Mouse (Mus musculus) hindbrain, embryonic 10.5 days (tissue): ENCODE measurements at regions not wholly inside any gene's neighbourhood (a gene's known extent, or its start where the extent isn't known, plus 50 kb on each side); places are given as distances from the start of the nearest gene placed in this dataset.

Experiments used
- DNase-seq: peaks from one replicate; pipeline ENCODE4 v3.0.0-alpha.2; 2017; ENCODE audit warnings: low spot score
- H3K27ac ChIP-seq: fragments of 300-500 bp; sonication (generic); 2 replicates; pipeline ENCODE4 v1.5.1; 2016; ENCODE audit warnings: mild to moderate bottlenecking, moderate library complexity
- H3K27me3 ChIP-seq: fragments of 300-500 bp; sonication (generic); 2 replicates; pipeline ENCODE4 v1.6.1; 2016; ENCODE audit warnings: mild to moderate bottlenecking; ENCODE audit not compliant: poor library complexity, insufficient read depth, severe bottlenecking
- H3K36me3 ChIP-seq: fragments of 300-500 bp; sonication (generic); 2 replicates; pipeline ENCODE4 v1.6.1; 2016; ENCODE audit warnings: mild to moderate bottlenecking, moderate library complexity
- H3K4me1 ChIP-seq: fragments of 300-500 bp; sonication (generic); replicated peaks from 2 replicates; pipeline ENCODE4 v1.6.1; 2016; ENCODE audit warnings: mild to moderate bottlenecking
- H3K4me3 ChIP-seq: fragments of 300-500 bp; sonication (generic); 2 replicates; pipeline ENCODE4 v1.5.1; 2016; ENCODE audit warnings: mild to moderate bottlenecking, moderate library complexity
- H3K9me3 ChIP-seq: fragments of 300-500 bp; sonication (generic); 2 replicates; pipeline ENCODE4 v1.6.1; 2016; ENCODE audit warnings: mild to moderate bottlenecking, moderate library complexity
- WGBS: fragments of 180-500 bp; shearing (Covaris S2); methylation state at CpG from one replicate; pipeline ENCODE4 v1.1.7; 2016; 5-methylcytosine and 5-hydroxymethylcytosine counted together

DNA sequence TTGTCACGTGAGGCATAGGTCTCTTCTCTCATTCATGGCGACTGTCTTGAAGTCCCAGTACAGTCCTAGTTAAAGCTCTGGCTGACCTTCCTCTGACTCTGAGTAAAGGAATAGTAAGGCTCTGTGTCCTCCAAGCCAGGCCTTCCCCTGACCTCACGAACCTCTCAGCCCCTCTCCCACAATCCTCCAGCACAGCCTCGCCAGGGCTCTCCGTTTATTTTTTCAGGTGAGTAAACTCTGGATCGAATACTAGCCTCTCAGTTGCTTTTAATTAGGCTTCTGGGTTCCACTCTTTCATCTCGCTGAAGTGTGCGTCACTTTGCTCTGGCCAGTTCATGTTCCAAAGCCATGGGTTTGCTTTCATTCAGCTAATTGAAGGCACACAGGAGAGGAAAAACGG, 133.8 kb downstream of the Mylk4 start:
- peak; percentile 42 for DNase-seq
- H3K36me3 ChIP-seq = no peaks in the 10 kb centered on the region
- H3K27me3 ChIP-seq = no peaks in the 10 kb centered on the region
- no peak overlapping the region for H3K4me3 ChIP-seq
- H3K27ac ChIP-seq = no peak overlapping the region
- WGBS = 66% methylated on average over 9 of the region's 9 CpGs
- no peaks in the 10 kb centered on the region for H3K9me3 ChIP-seq
- no peaks in the 10 kb centered on the region for H3K4me1 ChIP-seq

GRCm38 (mm10) chr13:32643030-32643750, 140.6 kb downstream of the Mylk4 start:
- no peaks in the 10 kb centered on the region for H3K36me3 ChIP-seq
- WGBS = 53% methylated on average over 5 of the region's 5 CpGs
- H3K4me1 ChIP-seq = no peaks in the 10 kb centered on the region; the same call in 1 of the 2 replicates
- no peak for DNase-seq
- no peak overlapping the region for H3K4me3 ChIP-seq
- H3K9me3 ChIP-seq = no peaks in the 10 kb centered on the region
- H3K27me3 ChIP-seq = no peaks in the 10 kb centered on the region
- H3K27ac ChIP-seq = no peak overlapping the region

DNA sequence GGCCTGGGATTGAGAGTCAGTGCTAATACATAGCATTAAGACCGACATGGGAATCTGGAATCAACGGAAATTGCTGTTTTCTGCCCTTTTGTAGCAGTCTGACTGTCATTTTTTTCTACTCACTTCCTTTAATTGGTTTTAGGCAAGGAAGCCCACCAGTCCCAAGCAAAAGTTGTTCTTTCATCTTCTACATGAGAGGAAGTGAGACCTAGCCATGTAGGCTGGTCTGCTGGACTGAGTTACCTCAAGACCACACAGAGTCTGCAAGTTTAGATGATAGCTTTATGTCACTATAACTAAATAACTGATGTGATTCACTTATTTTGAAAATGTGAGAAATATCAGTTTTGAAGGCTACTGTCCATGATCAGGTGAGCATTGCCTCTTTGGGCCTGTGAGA, 142.8 kb downstream of the Mylk4 start:
- 90% methylated on average over 2 of the region's 2 CpGs for WGBS
- no peak for DNase-seq
- H3K4me3 ChIP-seq = no peak overlapping the region
- H3K27me3 ChIP-seq = no peaks in the 10 kb centered on the region
- H3K27ac ChIP-seq = no peak overlapping the region
- H3K4me1 ChIP-seq = no peaks in the 10 kb centered on the region; the same call in 1 of the 2 replicates
- H3K36me3 ChIP-seq = no peaks in the 10 kb centered on the region
- no peaks in the 10 kb centered on the region for H3K9me3 ChIP-seq

GRCm38 (mm10) chr13:32630122-32630732, 153.5 kb downstream of the Mylk4 start:
- Histone ChIP-seq H3K4me3 (no peak overlapping the region), H3K9me3 (no peaks in the 10 kb centered on the region), H3K36me3 (no peaks in the 10 kb centered on the region), H3K4me1 (no peaks in the 10 kb centered on the region), H3K27ac (no peak overlapping the region), H3K27me3 (no peaks in the 10 kb centered on the region)
- no peak for DNase-seq

- WGBS = 40% methylated on average over 6 of the region's 6 CpGs
- Histone ChIP-seq H3K27me3 (no peaks in the 10 kb centered on the region), H3K9me3 (no peaks in the 10 kb centered on the region), H3K4me3 (no peak overlapping the region), H3K4me1 (peaks cover 23% of the 10 kb centered on the region), H3K27ac (no peak overlapping the region), H3K36me3 (no peaks in the 10 kb centered on the region)
- DNase-seq = no peak
Measured at GRCm38 (mm10) chr13:32613916-32614315, 169.8 kb downstream of the Mylk4 start.

DNA sequence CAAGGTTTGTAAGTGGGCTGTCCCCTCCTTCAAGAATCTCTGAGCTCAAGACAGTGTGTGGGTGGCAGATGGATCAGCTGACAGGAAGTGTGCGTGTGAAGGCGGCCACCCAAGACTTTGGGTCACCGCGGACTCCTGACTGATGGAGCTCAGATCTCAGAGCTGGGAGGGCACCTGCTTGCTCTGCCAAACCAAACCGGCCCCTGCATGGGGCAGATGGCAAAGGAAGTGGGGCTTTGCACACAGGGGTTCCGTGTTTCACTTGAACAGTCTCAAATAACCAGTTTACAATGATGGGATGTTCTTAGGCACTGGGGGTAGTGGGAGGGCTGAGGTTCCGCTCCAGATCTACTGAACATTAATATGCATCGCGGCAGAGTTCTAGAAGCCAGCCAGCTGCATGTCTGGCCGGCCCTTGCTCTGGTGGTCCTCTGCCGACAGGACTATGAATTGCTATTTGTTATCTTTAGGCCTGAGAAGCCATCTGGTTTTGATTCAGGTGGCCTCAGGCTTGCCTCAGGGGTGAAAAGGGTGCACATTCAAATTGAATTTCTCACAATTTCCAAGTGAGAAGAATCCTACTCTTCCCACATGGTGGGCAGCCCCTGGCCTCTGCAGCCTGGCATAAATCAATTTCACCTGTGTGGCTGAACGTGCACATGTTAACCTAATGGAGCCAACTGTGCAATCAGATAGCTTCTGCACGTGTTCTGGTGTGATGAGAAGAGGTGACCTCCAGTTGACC, 172.0 kb downstream of the Mylk4 start:
- peaks cover 21% of the 10 kb centered on the region for H3K4me1 ChIP-seq
- 58% methylated on average over 13 of the region's 13 CpGs for WGBS
- H3K27ac ChIP-seq = no peak overlapping the region
- no peak overlapping the region for H3K4me3 ChIP-seq
- no peaks in the 10 kb centered on the region for H3K27me3 ChIP-seq
- peak; percentile 65 for DNase-seq
- no peaks in the 10 kb centered on the region for H3K36me3 ChIP-seq
- no peaks in the 10 kb centered on the region for H3K9me3 ChIP-seq

GRCm38 (mm10) chr13:32610970-32611369, 172.8 kb downstream of the Mylk4 start:
- Histone ChIP-seq H3K27ac (peak overlapping the region; percentile 37; the same call in 1 of the 2 replicates), H3K27me3 (no peaks in the 10 kb centered on the region), H3K4me3 (no peak overlapping the region), H3K9me3 (no peaks in the 10 kb centered on the region), H3K36me3 (no peaks in the 10 kb centered on the region), H3K4me1 (peaks cover 17% of the 10 kb centered on the region; the same call in 1 of the 2 replicates)
- no peak for DNase-seq
- 70% methylated on average over 5 of the region's 5 CpGs for WGBS

DNA sequence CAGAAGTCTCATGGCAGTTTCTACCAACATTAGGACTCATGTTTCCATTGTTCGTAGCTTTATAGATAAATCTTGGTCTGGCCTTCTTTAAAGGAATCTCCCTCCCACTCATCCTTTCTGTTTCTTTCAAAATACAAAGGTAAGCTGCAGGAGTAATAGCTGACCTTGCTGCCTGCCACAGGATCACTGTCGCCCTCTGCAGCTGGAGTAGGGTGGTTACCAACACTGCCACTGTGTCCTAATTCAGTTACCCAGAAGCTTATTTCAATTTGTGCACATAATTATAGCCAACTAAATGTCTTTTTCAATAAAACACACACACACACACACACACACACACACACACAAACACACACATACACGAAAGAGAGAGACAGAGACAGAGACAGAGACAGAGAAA, 175.3 kb downstream of the Mylk4 start:
- H3K4me3 ChIP-seq = no peak overlapping the region

DNA sequence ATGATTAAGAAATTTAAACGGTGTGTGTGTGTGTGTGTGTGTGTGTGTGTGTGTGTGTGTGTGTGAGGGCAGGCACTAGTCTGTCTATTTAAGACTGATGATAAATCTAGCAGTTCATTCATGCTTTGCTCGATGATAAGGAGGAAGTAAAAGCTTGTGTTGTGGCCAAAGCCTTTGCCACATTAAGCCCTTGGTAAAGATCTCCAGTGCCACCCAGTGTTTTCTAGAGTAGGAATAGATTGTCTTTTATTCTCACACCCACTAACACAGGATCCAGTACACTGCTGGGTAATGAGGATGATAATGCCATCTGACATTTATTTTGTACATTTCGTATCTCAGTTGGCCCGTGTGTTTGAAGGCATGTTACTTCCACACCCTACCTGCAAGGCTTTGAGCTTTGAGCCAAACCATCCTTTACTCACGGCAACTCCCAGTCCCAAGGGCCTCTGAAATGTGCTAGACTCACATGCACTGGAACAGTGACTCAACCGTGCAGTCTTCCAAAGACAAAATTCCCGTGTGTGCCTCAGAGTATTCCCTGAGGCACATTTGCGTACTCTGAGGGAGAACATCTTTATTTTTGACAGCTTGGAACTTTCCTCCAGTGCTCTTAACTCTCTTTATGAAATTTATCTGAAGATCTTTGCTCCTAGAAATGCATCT, 179.7 kb downstream of the Mylk4 start:
- Histone ChIP-seq H3K4me3 (no peak overlapping the region), H3K36me3 (no peaks in the 10 kb centered on the region), H3K27me3 (no peaks in the 10 kb centered on the region), H3K4me1 (no peaks in the 10 kb centered on the region), H3K27ac (no peak overlapping the region), H3K9me3 (no peaks in the 10 kb centered on the region)
- 84% methylated on average over 8 of the region's 8 CpGs for WGBS
- no peak for DNase-seq

More for the DNA sequence above, 175.3 kb downstream of the Mylk4 start:
- no peak for DNase-seq
- Histone ChIP-seq H3K9me3 (no peaks in the 10 kb centered on the region), H3K27ac (no peak overlapping the region), H3K4me1 (peaks cover 11% of the 10 kb centered on the region; the same call in 1 of the 2 replicates), H3K27me3 (no peaks in the 10 kb centered on the region), H3K36me3 (no peaks in the 10 kb centered on the region)
- 82% methylated on average over 3 of the region's 3 CpGs for WGBS

DNA sequence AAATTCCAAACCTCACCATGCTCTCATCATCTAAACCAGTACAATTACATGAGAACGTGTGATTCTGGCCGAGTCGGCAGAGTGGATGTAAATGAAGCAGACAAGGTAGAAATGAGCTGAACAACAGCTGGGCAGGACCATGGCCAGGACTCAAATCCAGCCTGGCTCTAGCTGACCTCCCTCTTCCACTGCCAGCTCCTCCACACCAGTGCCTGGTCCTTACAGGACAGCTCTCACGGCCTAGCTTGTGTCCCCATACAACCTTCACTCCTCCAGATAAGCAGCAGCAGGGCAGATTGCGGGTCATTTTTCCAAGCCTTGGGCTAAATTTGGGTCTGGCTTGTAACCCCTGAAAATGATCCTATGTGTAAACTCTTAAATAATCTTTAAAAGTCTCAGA, 182.4 kb downstream of the Mylk4 start:
- Histone ChIP-seq H3K9me3 (no peaks in the 10 kb centered on the region), H3K27ac (no peak overlapping the region), H3K4me3 (no peak overlapping the region), H3K4me1 (no peaks in the 10 kb centered on the region), H3K36me3 (no peaks in the 10 kb centered on the region), H3K27me3 (no peaks in the 10 kb centered on the region)
- DNase-seq = no peak
- WGBS = 84% methylated on average over 5 of the region's 5 CpGs

DNA sequence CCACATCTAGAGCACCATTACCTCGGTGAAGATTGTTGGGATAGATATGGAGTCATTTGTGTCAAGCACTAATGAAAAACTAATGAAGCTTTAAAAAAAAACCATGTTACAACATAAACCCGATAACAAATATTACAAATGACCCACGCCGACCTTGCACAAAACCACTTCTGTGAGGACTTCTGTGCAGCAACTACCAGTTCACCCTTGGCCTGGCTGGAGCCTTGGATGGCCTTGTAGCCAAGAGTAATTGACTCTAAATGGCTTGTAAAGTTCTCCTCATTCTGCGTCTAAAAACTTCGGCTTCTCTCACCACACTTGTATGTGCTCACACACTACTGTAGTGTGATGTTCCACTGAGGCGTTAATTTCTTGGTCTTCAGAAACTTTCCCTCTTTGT, 190.1 kb downstream of the Mylk4 start:
- 94% methylated on average over 7 of the region's 7 CpGs for WGBS
- Histone ChIP-seq H3K27me3 (no peaks in the 10 kb centered on the region), H3K9me3 (peaks cover 2% of the 10 kb centered on the region; the same call in 1 of the 2 replicates), H3K4me3 (no peak overlapping the region), H3K36me3 (no peaks in the 10 kb centered on the region), H3K4me1 (no peaks in the 10 kb centered on the region), H3K27ac (no peak overlapping the region)
- no peak for DNase-seq

DNA sequence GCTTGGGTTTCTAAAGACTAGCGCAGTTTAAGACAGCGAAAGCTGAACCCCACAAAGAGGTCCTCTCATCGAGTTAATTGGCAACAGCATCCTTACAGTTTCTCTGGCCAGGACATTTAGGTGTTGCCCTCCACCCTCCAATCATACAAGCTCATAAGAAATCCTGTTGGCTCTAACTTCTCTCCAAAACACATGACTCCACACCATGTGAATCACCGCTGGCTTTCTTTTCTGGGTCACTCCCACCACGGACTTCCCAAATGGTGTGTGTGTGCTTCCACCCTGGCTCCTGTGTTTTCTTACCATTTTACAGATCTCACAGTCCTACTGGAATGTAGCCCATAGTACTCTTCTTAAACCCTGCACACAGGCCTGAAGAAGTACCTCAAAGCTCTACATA, 190.6 kb downstream of the Mylk4 start:
- H3K27me3 ChIP-seq = no peaks in the 10 kb centered on the region
- H3K9me3 ChIP-seq = peaks cover 5% of the 10 kb centered on the region; the same call in 1 of the 2 replicates
- no peaks in the 10 kb centered on the region for H3K36me3 ChIP-seq
- no peak overlapping the region for H3K27ac ChIP-seq
- 91% methylated on average over 5 of the region's 5 CpGs for WGBS
- no peak for DNase-seq
- H3K4me3 ChIP-seq = no peak overlapping the region
- no peaks in the 10 kb centered on the region for H3K4me1 ChIP-seq

- no peak overlapping the region for H3K27ac ChIP-seq
- no peaks in the 10 kb centered on the region for H3K9me3 ChIP-seq
- no peaks in the 10 kb centered on the region for H3K27me3 ChIP-seq
- no peak overlapping the region for H3K4me3 ChIP-seq
- no peaks in the 10 kb centered on the region for H3K4me1 ChIP-seq
- no peak for DNase-seq
- no peaks in the 10 kb centered on the region for H3K36me3 ChIP-seq
Measured at GRCm38 (mm10) chr13:32581598-32581997, 202.2 kb downstream of the Mylk4 start.
